Mouse (Mus musculus) activated CD4-positive, CD25-positive, alpha-beta regulatory T cell, adult 9 weeks (primary cell): ENCODE data around the gene Gm21983. TPM values are rescaled to one million over a fixed set of nuclear protein-coding genes. Genes with fewer than 3 reads are reported as not detected.

ENCODE experiments used
- polyA plus RNA-seq: library from polyadenylated mRNA; unstranded; fragments of 100-300 nt; shearing (Covaris generic); gene quantifications from one replicate; pipeline ENCODE4 v1.2.1, GENCODE M21; 2017

The Gm21983 gene
- 0.54 TPM for polyA plus RNA-seq

GRCm38 (mm10) chr7:27180837-27181695, at the start of gene Gm21983, which contains the start of gene Mia:
Gene Gm21983, minus strand, starts transcription at chr7:27181086.
Gene Mia, minus strand, starts transcription at chr7:27181157.

GRCm38 (mm10) chr7:27228281-27228821, 47.5 kb upstream of the Gm21983 start, which contains the start of gene Itpkc:
Gene Itpkc, minus strand, starts transcription at chr7:27228661.

GRCm38 (mm10) chr7:27195681-27196611, 15.1 kb upstream of the Gm21983 start, which contains the start of the genes BC024978 and Snrpa:
Gene BC024978, plus strand, starts transcription at chr7:27195781.
Gene Snrpa, minus strand, starts transcription at chr7:27196271.

GRCm38 (mm10) chr7:27178324-27179216, 2.3 kb downstream of the Gm21983 start, which contains the start of gene Rab4b:
Gene Rab4b, minus strand, starts transcription at chr7:27178896.

GRCm38 (mm10) chr7:27166614-27167474, 14.0 kb downstream of the Gm21983 start, which contains the start of gene Egln2:
Gene Egln2, minus strand, starts transcription at chr7:27166802.

GRCm38 (mm10) chr7:27153205-27153764, 27.6 kb downstream of the Gm21983 start, which contains the start of gene Cyp2t4:
Gene Cyp2t4, plus strand, starts transcription at chr7:27153714.

GRCm38 (mm10) chr7:27119676-27120075, 61.2 kb downstream of the Gm21983 start, which contains the start of gene Cyp2f2:
Gene Cyp2f2, plus strand, starts transcription at chr7:27119909.

Other genes with a start within 250 kb of the Gm21983 start
- gene Cyp2a22, start 241.7 kb downstream of the Gm21983 start, polyA plus RNA-seq: not detected
- gene Cyp2a12, start 152.0 kb downstream of the Gm21983 start, polyA plus RNA-seq: not detected
- gene Cyp2f2, start 61.2 kb downstream of the Gm21983 start, polyA plus RNA-seq: not detected
- gene Cyp2t4, start 27.4 kb downstream of the Gm21983 start, polyA plus RNA-seq: 0.17 TPM
- gene Egln2, start 14.3 kb downstream of the Gm21983 start, polyA plus RNA-seq: 82.0 TPM
- gene Rab4b, start 2.2 kb downstream of the Gm21983 start, polyA plus RNA-seq: 152 TPM
- not detected for gene Mia, start 71 bp upstream of the Gm21983 start, polyA plus RNA-seq
- gene BC024978, start 14.7 kb upstream of the Gm21983 start, polyA plus RNA-seq: 1.6 TPM
- 115 TPM for gene Snrpa, start 15.2 kb upstream of the Gm21983 start, polyA plus RNA-seq
- 4.7 TPM for gene Itpkc, start 47.6 kb upstream of the Gm21983 start, polyA plus RNA-seq
- gene Coq8b, start 51.9 kb upstream of the Gm21983 start, polyA plus RNA-seq: 29.8 TPM
- 0.83 TPM for gene Numbl, start 77.3 kb upstream of the Gm21983 start, polyA plus RNA-seq
- 0.82 TPM for gene Ltbp4, start 156.6 kb upstream of the Gm21983 start, polyA plus RNA-seq
- 105 TPM for gene Shkbp1, start 174.9 kb upstream of the Gm21983 start, polyA plus RNA-seq
- gene Gm20479, start 176.3 kb upstream of the Gm21983 start, polyA plus RNA-seq: 0.61 TPM